Mouse (Mus musculus) forebrain, embryonic 11.5 days (tissue): ENCODE data around the gene Prkce. TPM values are rescaled to one million over a fixed set of nuclear protein-coding genes. Genes with fewer than 3 reads are reported as not detected.
A peak's percentile ranks its signal among the peaks of the same experiment; 100 is the strongest.

Experiments
- ATAC-seq: fragments of 200-750 bp; cut with Nextera tagmentation; replicated peaks from 2 replicates; pipeline ENCODE4 v1.8.0; 2017; ENCODE audit warnings: moderate TSS enrichment; ENCODE audit not compliant: low FRiP score
- DNase-seq: peaks from one replicate; pipeline ENCODE4 v3.0.0-alpha.2; 2017; ENCODE audit warnings: low spot score
- H3K27ac ChIP-seq: fragments of 300-500 bp; sonication (generic); 2 replicates; pipeline ENCODE4 v1.5.1; 2014; ENCODE audit warnings: low read depth, low read length
- H3K27me3 ChIP-seq: fragments of 300-500 bp; sonication (generic); 2 replicates; pipeline ENCODE4 v1.6.1; 2014; ENCODE audit warnings: mild to moderate bottlenecking, low read length, mixed read lengths; ENCODE audit not compliant: control insufficient read depth, insufficient read depth
- H3K36me3 ChIP-seq: fragments of 300-500 bp; sonication (generic); 2 replicates; pipeline ENCODE4 v1.6.1; 2014; ENCODE audit warnings: mild to moderate bottlenecking, low read length, moderate library complexity, mixed read lengths; ENCODE audit not compliant: control insufficient read depth, insufficient read depth
- H3K4me1 ChIP-seq: fragments of 300-500 bp; sonication (generic); replicated peaks from 2 replicates; pipeline ENCODE4 v1.6.1; 2014; ENCODE audit warnings: low read length, mixed read lengths; ENCODE audit not compliant: control insufficient read depth, insufficient read depth
- H3K4me2 ChIP-seq: fragments of 300-500 bp; sonication (generic); 2 replicates; pipeline ENCODE4 v1.6.1; 2014; ENCODE audit warnings: low read depth, mild to moderate bottlenecking, low read length, moderate library complexity, mixed read lengths; ENCODE audit not compliant: severe bottlenecking
- H3K4me3 ChIP-seq: fragments of 300-500 bp; sonication (generic); 2 replicates; pipeline ENCODE4 v1.5.1; 2014; ENCODE audit warnings: low read depth, low read length
- H3K9ac ChIP-seq: fragments of 300-500 bp; sonication (generic); 2 replicates; pipeline ENCODE4 v1.6.1; 2014; ENCODE audit warnings: low read length
- H3K9me3 ChIP-seq: fragments of 300-500 bp; sonication (generic); 2 replicates; pipeline ENCODE4 v1.6.1; 2016; ENCODE audit warnings: low read length, mixed read lengths; ENCODE audit not compliant: control insufficient read depth
- WGBS: fragments of 180-500 bp; shearing (Covaris S2); extraction: QIAGEN DNeasy Blood & Tissue Kit; methylation state at CpG from one replicate; pipeline ENCODE4 v1.1.7; 2014; 5-methylcytosine and 5-hydroxymethylcytosine counted together
- polyA plus RNA-seq: library from polyadenylated mRNA; unstranded; fragments of >200 nt; fragmentation: Nextera tagmentation; extraction: Ambion mirVana; gene quantifications from 2 replicates; pipeline ENCODE4 v1.2.1, GENCODE M21; 2014

Prkce gene
- polyA plus RNA-seq, 1 experiment from 2014 or later, result 6.0 TPM

GRCm38 (mm10) chr17:86367676-86368075, 200.1 kb downstream of the Prkce start:
- Histone ChIP-seq H3K9me3 (no peaks in the 10 kb centered on the region), H3K4me3 (no peak overlapping the region), H3K4me2 (no peak overlapping the region), H3K27me3 (no peaks in the 10 kb centered on the region), H3K27ac (no peak overlapping the region), H3K9ac (no peak overlapping the region), H3K4me1 (peaks cover 4% of the 10 kb centered on the region; the same call in 1 of the 2 replicates), H3K36me3 (no peaks in the 10 kb centered on the region)
- WGBS, result 60% methylated on average over 7 of the region's 7 CpGs
- ATAC-seq (no peak), DNase-seq (no peak)

GRCm38 (mm10) chr17:86370106-86370742, 202.6 kb downstream of the Prkce start:
- WGBS, result 84% methylated on average over 8 of the region's 8 CpGs
- H3K27ac ChIP-seq, result no peak overlapping the region

GRCm38 (mm10) chr17:86371101-86371561, 203.5 kb downstream of the Prkce start:
- no peak for ATAC-seq
- H3K36me3 ChIP-seq, result no peaks in the 10 kb centered on the region
- DNase-seq, result no peak
- H3K4me2 ChIP-seq, result no peak overlapping the region
- WGBS, result 83% methylated on average over 4 of the region's 4 CpGs
- H3K9ac ChIP-seq, result no peak overlapping the region
- H3K27ac ChIP-seq, result no peak overlapping the region
- H3K27me3 ChIP-seq, result no peaks in the 10 kb centered on the region
- H3K9me3 ChIP-seq, result no peaks in the 10 kb centered on the region
- H3K4me3 ChIP-seq, result no peak overlapping the region
- H3K4me1 ChIP-seq, result peaks cover 4% of the 10 kb centered on the region; the same call in 1 of the 2 replicates

More at GRCm38 (mm10) chr17:86370106-86370742, 202.6 kb downstream of the Prkce start:
- H3K4me2 ChIP-seq, result no peak overlapping the region
- H3K27me3 ChIP-seq, result no peaks in the 10 kb centered on the region
- H3K4me1 ChIP-seq, result peaks cover 4% of the 10 kb centered on the region; the same call in 1 of the 2 replicates
- ATAC-seq, result no peak
- DNase-seq, result no peak
- H3K4me3 ChIP-seq, result no peak overlapping the region
- H3K9me3 ChIP-seq, result no peaks in the 10 kb centered on the region
- no peak overlapping the region for H3K9ac ChIP-seq
- no peaks in the 10 kb centered on the region for H3K36me3 ChIP-seq

GRCm38 (mm10) chr17:86376389-86376788, 208.8 kb downstream of the Prkce start:
- H3K27me3 ChIP-seq, result no peaks in the 10 kb centered on the region
- no peak overlapping the region for H3K4me2 ChIP-seq
- no peak overlapping the region for H3K9ac ChIP-seq
- 0 out of 2 replicates have a peak, but pooled peaks cover 2% of the 10 kb centered on the region for H3K4me1 ChIP-seq
- H3K4me3 ChIP-seq, result no peak overlapping the region
- H3K9me3 ChIP-seq, result no peaks in the 10 kb centered on the region
- no peak for DNase-seq
- no peaks in the 10 kb centered on the region for H3K36me3 ChIP-seq
- H3K27ac ChIP-seq, result no peak overlapping the region
- 93% methylated on average over 6 of the region's 6 CpGs for WGBS
- ATAC-seq, result no peak

- Histone ChIP-seq H3K27ac (no peak overlapping the region), H3K27me3 (no peaks in the 10 kb centered on the region), H3K9ac (no peak overlapping the region), H3K4me1 (0 out of 2 replicates have a peak, but pooled peaks cover 2% of the 10 kb centered on the region), H3K4me2 (no peak overlapping the region), H3K9me3 (no peaks in the 10 kb centered on the region), H3K4me3 (no peak overlapping the region), H3K36me3 (no peaks in the 10 kb centered on the region)
- WGBS, result 87% methylated on average over 9 of the region's 9 CpGs
- ATAC-seq (no peak), DNase-seq (no peak)
These were observed 210.3 kb downstream of the Prkce start for GRCm38 (mm10) chr17:86377863-86378262.

GRCm38 (mm10) chr17:86378611-86379010, 211.0 kb downstream of the Prkce start:
- no peaks in the 10 kb centered on the region for H3K27me3 ChIP-seq
- H3K36me3 ChIP-seq, result no peaks in the 10 kb centered on the region
- H3K4me3 ChIP-seq, result no peak overlapping the region
- 85% methylated on average over 11 of the region's 11 CpGs for WGBS
- ATAC-seq, result no peak
- no peak overlapping the region for H3K27ac ChIP-seq
- no peak for DNase-seq
- no peaks in the 10 kb centered on the region for H3K9me3 ChIP-seq
- no peak overlapping the region for H3K9ac ChIP-seq
- H3K4me1 ChIP-seq, result 0 out of 2 replicates have a peak, but pooled peaks cover 2% of the 10 kb centered on the region
- no peak overlapping the region for H3K4me2 ChIP-seq

- no peak overlapping the region for H3K27ac ChIP-seq
- no peak overlapping the region for H3K4me3 ChIP-seq
- ATAC-seq (no peak), DNase-seq (no peak)
- 0 out of 2 replicates have a peak, but pooled peaks cover 2% of the 10 kb centered on the region for H3K4me1 ChIP-seq
- WGBS, result 7% methylated on average over 17 of the region's 17 CpGs
- H3K9me3 ChIP-seq, result no peaks in the 10 kb centered on the region
- no peak overlapping the region for H3K4me2 ChIP-seq
- H3K27me3 ChIP-seq, result no peaks in the 10 kb centered on the region
- H3K36me3 ChIP-seq, result no peaks in the 10 kb centered on the region
- peak overlapping the region; percentile 1; the same call in 1 of the 2 replicates for H3K9ac ChIP-seq
These were observed 212.0 kb downstream of the Prkce start for GRCm38 (mm10) chr17:86379405-86380137.

GRCm38 (mm10) chr17:86381464-86381863, 213.9 kb downstream of the Prkce start:
- Histone ChIP-seq H3K27me3 (no peaks in the 10 kb centered on the region), H3K27ac (no peak overlapping the region), H3K9ac (no peak overlapping the region), H3K36me3 (no peaks in the 10 kb centered on the region), H3K4me3 (no peak overlapping the region), H3K9me3 (no peaks in the 10 kb centered on the region), H3K4me2 (no peak overlapping the region), H3K4me1 (0 out of 2 replicates have a peak, but pooled peaks cover 2% of the 10 kb centered on the region)
- ATAC-seq (no peak), DNase-seq (no peak)
- 89% methylated on average over 9 of the region's 9 CpGs for WGBS
